Mouse (Mus musculus) left cerebral cortex, adult 9 months (tissue): ENCODE data around the gene Rsph1.
"Not testable (repeated sequence)": the region's sequence is repeated elsewhere in the genome, so short reads cannot be mapped to it uniquely, and the experiment has no call there.

Experiments
- DNase-seq, 2 experiments: peaks; one replicate each; pipeline ENCODE4 v3.0.0; 2022; ENCODE audit warnings: low spot score in 2 of 2

The Rsph1 gene

GRCm38 (mm10) chr17:31277931-31278330 is 748 bp upstream of the Rsph1 start:
- no peak for DNase-seq

GRCm38 (mm10) chr17:31276207-31276921 is 819 bp downstream of the Rsph1 start:
- peak in 1 of 2 experiments; percentile 62 for DNase-seq

GRCm38 (mm10) chr17:31275181-31275580 is 2.0 kb downstream of the Rsph1 start:
- no peak for DNase-seq

- DNase-seq, result no peak
Observed at GRCm38 (mm10) chr17:31273631-31274030, 3.6 kb downstream of the Rsph1 start.

GRCm38 (mm10) chr17:31272416-31273165 is 4.6 kb downstream of the Rsph1 start:
- DNase-seq, result no peak

GRCm38 (mm10) chr17:31271136-31271851 is 5.9 kb downstream of the Rsph1 start:
- DNase-seq, result no peak

- DNase-seq, result not testable (repeated sequence)
Observed at GRCm38 (mm10) chr17:31270736-31271135, 6.4 kb downstream of the Rsph1 start.

- no peak for DNase-seq
Observed at GRCm38 (mm10) chr17:31270246-31270645, 6.9 kb downstream of the Rsph1 start.

GRCm38 (mm10) chr17:31269761-31270160 is 7.4 kb downstream of the Rsph1 start:
- DNase-seq, result no peak

- DNase-seq, result no peak
Observed at GRCm38 (mm10) chr17:31268016-31268415, 9.2 kb downstream of the Rsph1 start.

GRCm38 (mm10) chr17:31267603-31268002 is 9.6 kb downstream of the Rsph1 start:
- no peak for DNase-seq

- DNase-seq, result no peak
Observed at GRCm38 (mm10) chr17:31267138-31267537, 10.0 kb downstream of the Rsph1 start.

- DNase-seq, result no peak
Observed at GRCm38 (mm10) chr17:31266321-31266950, 10.7 kb downstream of the Rsph1 start.

- DNase-seq, result no peak
Observed at GRCm38 (mm10) chr17:31265831-31266230, 11.4 kb downstream of the Rsph1 start.

GRCm38 (mm10) chr17:31265171-31265572 is 12.0 kb downstream of the Rsph1 start:
- DNase-seq, result no peak

- no peak for DNase-seq
Observed at GRCm38 (mm10) chr17:31264372-31264771, 12.8 kb downstream of the Rsph1 start.

GRCm38 (mm10) chr17:31263770-31264169 is 13.4 kb downstream of the Rsph1 start:
- DNase-seq, result no peak

GRCm38 (mm10) chr17:31262715-31263114 is 14.5 kb downstream of the Rsph1 start:
- no peak for DNase-seq

- DNase-seq, result no peak
Observed at GRCm38 (mm10) chr17:31261352-31261751, 15.8 kb downstream of the Rsph1 start.

- no peak for DNase-seq
Observed at GRCm38 (mm10) chr17:31260430-31260829, 16.8 kb downstream of the Rsph1 start.

- DNase-seq, result no peak
Observed at GRCm38 (mm10) chr17:31259825-31260224, 17.4 kb downstream of the Rsph1 start.

GRCm38 (mm10) chr17:31259145-31259544 is 18.0 kb downstream of the Rsph1 start:
- DNase-seq, result no peak
